Mouse (Mus musculus) limb, embryonic 15.5 days (tissue): ENCODE results near the gene Nrk. TPM values are rescaled to one million over a fixed set of nuclear protein-coding genes. Genes with fewer than 3 reads are reported as not detected.

Experiments used
- ATAC-seq: fragments of 200-750 bp; cut with Nextera tagmentation; 2 replicates; pipeline ENCODE4 v1.8.0; 2017; ENCODE audit warnings: low read depth, moderate TSS enrichment; ENCODE audit not compliant: insufficient number of reproducible peaks, low FRiP score, low TSS enrichment
- H3K27ac ChIP-seq: fragments of 300-500 bp; sonication (generic); 2 replicates; pipeline ENCODE4 v1.5.1; 2015; ENCODE audit warnings: moderate library complexity, mild to moderate bottlenecking, inconsistent platforms
- H3K27me3 ChIP-seq: fragments of 300-500 bp; sonication (generic); 2 replicates; pipeline ENCODE4 v1.6.1; 2015; ENCODE audit warnings: inconsistent platforms
- H3K36me3 ChIP-seq: fragments of 300-500 bp; sonication (generic); 2 replicates; pipeline ENCODE4 v1.6.1; 2015; ENCODE audit warnings: inconsistent platforms
- H3K4me1 ChIP-seq: fragments of 300-500 bp; sonication (generic); 2 replicates; pipeline ENCODE4 v1.6.1; 2015; ENCODE audit warnings: inconsistent platforms
- H3K4me2 ChIP-seq: fragments of 300-500 bp; sonication (generic); 2 replicates; pipeline ENCODE4 v1.6.1; 2015; ENCODE audit warnings: mild to moderate bottlenecking, inconsistent platforms
- H3K4me3 ChIP-seq: fragments of 300-500 bp; sonication (generic); 2 replicates; pipeline ENCODE4 v1.5.1; 2015; ENCODE audit warnings: mild to moderate bottlenecking, inconsistent platforms
- H3K9ac ChIP-seq: fragments of 300-500 bp; sonication (generic); 2 replicates; pipeline ENCODE4 v1.6.1; 2015; ENCODE audit warnings: inconsistent platforms
- H3K9me3 ChIP-seq: fragments of 300-500 bp; sonication (generic); 2 replicates; pipeline ENCODE4 v1.6.1; 2016; ENCODE audit warnings: inconsistent platforms
- WGBS: fragments of 180-500 bp; shearing (Covaris S2); methylation state at CpG from one replicate; pipeline ENCODE4 v1.1.7; 2015; 5-methylcytosine and 5-hydroxymethylcytosine counted together
- polyA plus RNA-seq: library from polyadenylated mRNA; unstranded; fragments of >200 nt; fragmentation: Nextera tagmentation; extraction: Ambion mirVana; gene quantifications from 2 replicates; pipeline ENCODE4 v1.2.1, GENCODE M21; 2015

Nrk gene
- polyA plus RNA-seq: 65.0 and 89.3 TPM in 2 replicates

GRCm38 (mm10) chrX:138914041-138914776 lies at the start of gene Nrk:
TSS of gene Nrk (plus strand) at chrX:138914430.
- WGBS: 30% methylated on average over 47 of the region's 55 CpGs
- Histone ChIP-seq H3K4me3 (peak within 1 kb of the TSS; percentile 48), H3K4me2 (peak within 1 kb of the TSS; percentile 59), H3K36me3 (no peaks in the 10 kb centered on the region), H3K27me3 (peaks cover 11% of the 10 kb centered on the region; the same call in 1 of the 2 replicates), H3K9me3 (no peaks in the 10 kb centered on the region), H3K4me1 (no peaks in the 10 kb centered on the region), H3K9ac (peak within 1 kb of the TSS; percentile 47), H3K27ac (peak within 1 kb of the TSS; percentile 82)
- ATAC-seq: peak; percentile 90

GRCm38 (mm10) chrX:138913366-138913765 lies 864 bp upstream of the Nrk start:
- no peak overlapping the region for H3K9ac ChIP-seq
- H3K4me2 ChIP-seq: peak overlapping the region; percentile 59
- WGBS: 22% methylated on average over 8 of the region's 8 CpGs
- H3K4me3 ChIP-seq: peak overlapping the region; percentile 48
- H3K27me3 ChIP-seq: peaks cover 11% of the 10 kb centered on the region; the same call in 1 of the 2 replicates
- no peaks in the 10 kb centered on the region for H3K36me3 ChIP-seq
- H3K9me3 ChIP-seq: no peaks in the 10 kb centered on the region
- ATAC-seq: no peak
- peak overlapping the region; percentile 63 for H3K27ac ChIP-seq
- no peaks in the 10 kb centered on the region for H3K4me1 ChIP-seq

DNA sequence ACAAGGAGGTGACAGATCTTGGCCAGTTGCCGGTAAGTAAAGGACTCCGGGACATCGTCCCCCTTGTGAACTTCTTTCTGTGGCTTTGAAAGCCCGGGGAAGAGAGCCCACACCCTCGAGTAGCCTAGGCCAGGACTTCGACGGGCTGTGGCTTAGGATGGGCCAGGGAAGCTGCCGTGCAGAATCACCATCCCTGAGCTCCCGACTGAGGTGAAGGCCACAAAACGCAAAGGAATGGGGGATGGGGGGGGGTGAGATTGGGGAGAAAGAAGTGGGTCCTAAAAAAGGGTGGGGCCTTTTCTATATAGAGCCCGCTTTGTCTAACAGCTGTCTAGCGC lies 516 bp downstream of the Nrk start:
- H3K4me3 ChIP-seq: peak overlapping the region; percentile 48
- peak overlapping the region; percentile 59 for H3K4me2 ChIP-seq
- H3K27me3 ChIP-seq: peaks cover 11% of the 10 kb centered on the region; the same call in 1 of the 2 replicates
- no peaks in the 10 kb centered on the region for H3K9me3 ChIP-seq
- peak overlapping the region; percentile 82 for H3K27ac ChIP-seq
- H3K9ac ChIP-seq: peak overlapping the region; percentile 47
- H3K36me3 ChIP-seq: no peaks in the 10 kb centered on the region
- WGBS: 23% methylated on average over 12 of the region's 12 CpGs
- no peak for ATAC-seq
- H3K4me1 ChIP-seq: no peaks in the 10 kb centered on the region

GRCm38 (mm10) chrX:138919030-138919429 lies 4.8 kb downstream of the Nrk start:
- H3K4me1 ChIP-seq: no peaks in the 10 kb centered on the region
- H3K36me3 ChIP-seq: no peaks in the 10 kb centered on the region
- no peak overlapping the region for H3K27ac ChIP-seq
- H3K4me2 ChIP-seq: no peak overlapping the region
- H3K9ac ChIP-seq: no peak overlapping the region
- H3K27me3 ChIP-seq: no peaks in the 10 kb centered on the region
- ATAC-seq: no peak
- no peaks in the 10 kb centered on the region for H3K9me3 ChIP-seq
- 56% methylated on average over 7 of the region's 7 CpGs for WGBS
- no peak overlapping the region for H3K4me3 ChIP-seq

DNA sequence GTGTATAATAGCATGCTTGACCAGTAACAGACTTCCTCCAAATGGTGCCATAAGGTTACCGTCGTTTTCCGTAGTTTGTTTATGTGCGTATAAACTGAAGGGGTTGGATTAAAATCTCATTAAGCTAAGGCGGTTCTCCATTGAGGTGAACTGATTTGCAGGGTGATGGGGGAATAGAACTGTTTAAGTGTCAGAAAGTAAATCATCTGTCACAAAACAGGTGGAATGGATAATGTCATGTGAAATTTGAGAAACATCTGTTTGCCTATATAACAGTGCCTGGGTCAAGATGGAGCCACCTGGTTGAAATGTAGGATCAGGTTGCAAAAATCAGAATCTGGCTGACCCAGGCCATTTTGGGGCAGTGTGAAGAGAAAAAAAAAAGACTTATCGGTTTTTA lies 29.7 kb downstream of the Nrk start:
- 56% methylated on average over 6 of the region's 6 CpGs for WGBS
- Histone ChIP-seq H3K27me3 (0 out of 2 replicates have a peak, but pooled peaks cover 3% of the 10 kb centered on the region), H3K9me3 (no peaks in the 10 kb centered on the region), H3K4me1 (no peaks in the 10 kb centered on the region), H3K27ac (no peak overlapping the region), H3K9ac (no peak overlapping the region), H3K4me3 (no peak overlapping the region), H3K36me3 (no peaks in the 10 kb centered on the region), H3K4me2 (no peak overlapping the region)
- no peak for ATAC-seq

DNA sequence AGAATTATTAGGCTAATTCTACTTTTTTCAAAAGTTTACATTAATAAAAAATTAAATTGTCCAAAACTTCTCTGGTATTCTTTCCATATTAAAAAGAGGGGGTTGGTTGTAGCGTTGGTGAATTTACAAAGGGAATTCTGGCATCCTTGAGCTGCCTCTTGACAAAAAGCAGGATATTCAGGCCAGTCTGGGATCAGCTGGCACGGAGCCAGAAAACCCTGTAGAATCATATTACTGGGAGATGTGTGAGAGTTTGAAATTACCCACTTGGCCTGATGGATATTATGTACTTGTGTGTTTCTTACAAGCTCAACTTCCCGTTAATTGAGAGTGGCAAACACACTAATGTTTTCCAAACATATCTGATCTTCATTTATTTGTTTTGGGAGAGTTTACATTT lies 46.5 kb downstream of the Nrk start:
- Histone ChIP-seq H3K27me3 (no peaks in the 10 kb centered on the region), H3K4me3 (no peak overlapping the region), H3K9me3 (no peaks in the 10 kb centered on the region), H3K36me3 (no peaks in the 10 kb centered on the region; the same call in 1 of the 2 replicates), H3K9ac (no peak overlapping the region), H3K4me1 (no peaks in the 10 kb centered on the region), H3K27ac (no peak overlapping the region), H3K4me2 (no peak overlapping the region)
- ATAC-seq: no peak
- WGBS: 41% methylated on average over 3 of the region's 3 CpGs

DNA sequence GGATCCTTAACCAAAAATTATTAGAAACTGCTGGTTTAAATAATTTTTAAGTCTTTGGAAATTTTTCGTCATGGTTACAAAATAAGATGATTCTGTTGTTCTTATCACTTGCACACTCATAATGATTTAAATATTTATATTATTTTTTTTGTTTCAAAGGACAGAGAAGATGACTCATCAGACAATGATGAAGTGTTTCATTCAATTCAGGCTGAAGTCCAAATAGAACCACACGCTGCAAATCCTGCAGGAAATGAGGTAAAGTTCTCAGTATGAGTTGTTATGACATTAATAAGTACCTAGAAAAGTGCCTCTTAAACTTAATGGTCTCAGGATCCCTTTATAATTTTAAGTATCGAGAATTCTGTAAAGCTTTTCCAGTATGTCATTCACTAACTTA lies 64.3 kb downstream of the Nrk start:
- no peaks in the 10 kb centered on the region for H3K9me3 ChIP-seq
- 50% methylated on average over 3 of the region's 3 CpGs for WGBS
- H3K9ac ChIP-seq: no peak overlapping the region
- no peaks in the 10 kb centered on the region for H3K4me1 ChIP-seq
- H3K36me3 ChIP-seq: peaks cover 9% of the 10 kb centered on the region; the same call in 1 of the 2 replicates
- H3K4me2 ChIP-seq: no peak overlapping the region
- H3K27ac ChIP-seq: no peak overlapping the region
- ATAC-seq: no peak
- no peaks in the 10 kb centered on the region; the same call in 1 of the 2 replicates for H3K27me3 ChIP-seq
- H3K4me3 ChIP-seq: no peak overlapping the region

DNA sequence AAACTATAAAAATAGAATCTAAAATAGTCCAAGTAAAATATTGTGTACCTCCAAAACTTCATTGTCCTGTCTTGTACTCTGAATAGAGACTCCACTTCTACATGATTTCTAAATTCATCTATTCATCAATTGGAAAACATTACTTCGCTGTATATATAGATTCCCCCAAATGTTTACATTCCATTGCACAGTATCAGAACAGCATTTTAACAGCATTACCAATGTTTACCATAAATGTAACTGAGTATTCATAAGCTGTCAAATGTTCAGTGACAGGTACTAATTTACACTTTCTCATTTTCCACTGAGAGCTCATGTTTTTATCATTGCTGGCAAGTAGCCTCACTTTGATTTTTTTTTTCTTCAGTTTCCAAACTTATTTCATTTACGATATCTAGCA lies 65.0 kb downstream of the Nrk start:
- Histone ChIP-seq H3K27me3 (no peaks in the 10 kb centered on the region; the same call in 1 of the 2 replicates), H3K27ac (no peak overlapping the region), H3K9me3 (no peaks in the 10 kb centered on the region), H3K4me2 (no peak overlapping the region), H3K4me1 (no peaks in the 10 kb centered on the region), H3K4me3 (no peak overlapping the region), H3K9ac (no peak overlapping the region), H3K36me3 (peaks cover 9% of the 10 kb centered on the region; the same call in 1 of the 2 replicates)
- no peak for ATAC-seq
- 81% methylated on average over 2 of the region's 2 CpGs for WGBS

DNA sequence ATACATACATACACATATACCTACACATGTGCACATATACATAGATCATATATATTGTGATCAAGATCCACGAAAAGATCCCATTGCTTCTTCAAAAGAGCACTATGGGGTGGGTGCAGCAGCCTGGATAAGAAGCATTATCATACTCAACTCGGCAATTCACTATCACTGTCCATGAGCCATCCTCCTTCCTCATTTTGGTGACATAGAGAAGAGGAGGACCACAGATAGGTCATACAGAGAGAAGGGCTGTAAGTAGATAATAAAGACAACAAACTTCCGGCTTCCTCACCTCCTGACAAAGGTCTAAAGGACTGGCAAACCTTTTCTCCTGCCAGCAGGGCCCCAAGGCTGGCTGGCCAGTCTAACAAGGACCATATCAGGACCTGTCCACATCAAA lies 100.3 kb downstream of the Nrk start:
- Histone ChIP-seq H3K4me1 (no peaks in the 10 kb centered on the region), H3K9ac (no peak overlapping the region), H3K4me2 (no peak overlapping the region), H3K4me3 (no peak overlapping the region), H3K27me3 (peaks cover 3% of the 10 kb centered on the region; the same call in 1 of the 2 replicates), H3K9me3 (no peaks in the 10 kb centered on the region), H3K36me3 (no peaks in the 10 kb centered on the region), H3K27ac (no peak overlapping the region)
- WGBS: 70% methylated on average over 3 of the region's 3 CpGs
- ATAC-seq: no peak

- no peak overlapping the region for H3K9ac ChIP-seq
- H3K9me3 ChIP-seq: no peaks in the 10 kb centered on the region
- WGBS: 62% methylated on average over 1 of the region's 1 CpGs
- H3K27me3 ChIP-seq: peaks cover 3% of the 10 kb centered on the region; the same call in 1 of the 2 replicates
- no peaks in the 10 kb centered on the region for H3K36me3 ChIP-seq
- no peak overlapping the region for H3K4me3 ChIP-seq
- no peak for ATAC-seq
- H3K4me2 ChIP-seq: no peak overlapping the region
- H3K4me1 ChIP-seq: no peaks in the 10 kb centered on the region
- no peak overlapping the region for H3K27ac ChIP-seq
These were observed 102.3 kb downstream of the Nrk start for GRCm38 (mm10) chrX:139016540-139016939.

- H3K27ac ChIP-seq: no peak overlapping the region
- H3K36me3 ChIP-seq: no peaks in the 10 kb centered on the region
- no peak overlapping the region for H3K4me3 ChIP-seq
- H3K27me3 ChIP-seq: no peaks in the 10 kb centered on the region; the same call in 1 of the 2 replicates
- ATAC-seq: no peak
- H3K4me1 ChIP-seq: no peaks in the 10 kb centered on the region
- no peak overlapping the region for H3K4me2 ChIP-seq
- 45% methylated on average over 3 of the region's 3 CpGs for WGBS
- no peak overlapping the region for H3K9ac ChIP-seq
- H3K9me3 ChIP-seq: no peaks in the 10 kb centered on the region
These were observed 112.4 kb downstream of the Nrk start for GRCm38 (mm10) chrX:139026532-139027097.

- Histone ChIP-seq H3K36me3 (no peaks in the 10 kb centered on the region), H3K27ac (no peak overlapping the region), H3K9me3 (no peaks in the 10 kb centered on the region), H3K4me1 (no peaks in the 10 kb centered on the region), H3K4me3 (no peak overlapping the region), H3K27me3 (no peaks in the 10 kb centered on the region; the same call in 1 of the 2 replicates), H3K4me2 (no peak overlapping the region), H3K9ac (no peak overlapping the region)
- no peak for ATAC-seq
- 50% methylated on average over 5 of the region's 5 CpGs for WGBS
These were observed 113.1 kb downstream of the Nrk start for GRCm38 (mm10) chrX:139027296-139027695.
